ENCODE assay signal across 28 mouse cellular contexts in genomic region chr6:88480421-88480820, GRCm38 (mm10).
"Had no signal": no experiment of that assay in that cellular context is flagged by ENCODE, and none has a peak within 500 bp of the region (broad histone marks: within the 10 kb centered on the region; RNA-seq: fewer than 3 reads in every experiment).

No protein-coding gene starts in this region.

- H3K4me1 ChIP-seq: hindbrain, embryonic 10.5 days; hindbrain, embryonic 12.5 days; intestine, embryonic 15.5 days; kidney, embryonic 15.5 days; limb, embryonic 13.5 days; limb, embryonic 15.5 days had no signal

- ATAC-seq: hindbrain, embryonic 16.5 days; inflammation-experienced regulatory T-cells, adult 6 months; intestine, embryonic 15.5 days; intestine, postnatal 0 days; liver, embryonic 12.5 days had no signal

- H3K4me3 ChIP-seq: heart, adult 2 months; heart, embryonic 13.5 days; heart, embryonic 15.5 days; hindbrain, embryonic 10.5 days; hindbrain, embryonic 12.5 days; intestine, embryonic 15.5 days; kidney, embryonic 15.5 days; limb, embryonic 13.5 days; limb, embryonic 15.5 days; liver, embryonic 12.5 days had no signal

- H3K9me3 ChIP-seq: heart, embryonic 13.5 days; heart, embryonic 15.5 days; hindbrain, embryonic 10.5 days; hindbrain, embryonic 12.5 days; intestine, embryonic 15.5 days; kidney, embryonic 15.5 days; limb, embryonic 13.5 days; limb, embryonic 15.5 days; liver, embryonic 12.5 days had no signal

- H3K27ac ChIP-seq: heart, adult 2 months; heart, embryonic 13.5 days; heart, embryonic 15.5 days; hindbrain, embryonic 10.5 days; hindbrain, embryonic 12.5 days; hindbrain, embryonic 14.5 days; intestine, embryonic 15.5 days; kidney, embryonic 15.5 days; kidney, postnatal 0 days; limb, embryonic 13.5 days; limb, embryonic 15.5 days; liver, embryonic 12.5 days; liver, embryonic 14.5 days had no signal

- DNase-seq: gastrocnemius, postnatal 14 days; gastrocnemius, postnatal 36 days; heart, adult 11 months; heart, adult 2 months; heart, postnatal 14 days; heart, postnatal 36 days; kidney, adult 18-20 months; kidney, adult 9 months; kidney, postnatal 14 days; kidney, postnatal 36 days; layer of hippocampus, adult 9-11 months; layer of hippocampus, postnatal 36 days; left cerebral cortex, postnatal 4 days had no signal

- H3K27me3 ChIP-seq: heart, embryonic 13.5 days; heart, embryonic 15.5 days; hindbrain, embryonic 12.5 days; intestine, embryonic 15.5 days; kidney, embryonic 15.5 days; limb, embryonic 13.5 days; limb, embryonic 15.5 days; liver, embryonic 12.5 days had no signal
